Comparison of ENCODE assay signal across 20 mouse cellular contexts in the genomic region with DNA sequence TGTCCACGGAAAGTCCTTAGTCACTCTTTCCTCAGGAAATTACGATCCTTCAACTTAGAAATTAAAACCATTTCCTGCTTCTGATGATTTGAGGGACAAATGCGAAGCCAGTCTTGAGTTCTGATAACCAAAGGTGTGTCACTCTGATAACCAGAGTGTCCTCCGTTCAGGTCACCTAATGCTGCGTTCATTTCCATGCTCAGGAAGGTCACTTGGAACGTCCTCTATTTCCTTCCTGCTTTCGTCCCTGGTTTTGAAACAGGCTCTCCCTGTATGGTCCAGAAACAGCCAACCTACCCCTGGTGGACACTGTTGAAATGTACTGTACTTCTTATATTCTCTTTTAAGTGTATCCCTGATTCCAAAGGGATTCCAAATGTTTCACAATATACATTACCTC. TPM values are rescaled to one million over a fixed set of nuclear protein-coding genes. Genes with fewer than 3 reads are reported as not detected.
DNase-seq lines count a peak whose midpoint lies in the region; ATAC-seq and TF ChIP-seq lines count a peak whose summit lies in the region.
"Had no signal": no experiment of that assay in that cellular context is flagged by ENCODE, and none has a peak within 500 bp of the region (broad histone marks: within the 10 kb centered on the region; RNA-seq: fewer than 3 reads in every experiment).

No protein-coding gene starts in this region.

- no peak for ATAC-seq in forebrain, postnatal 0 days
- ATAC-seq in forebrain, embryonic 15.5 days (replicated peaks) = no peak
- no peak for ATAC-seq in hindbrain, postnatal 0 days
- ATAC-seq in hindbrain, embryonic 13.5 days (ENCODE audit: low FRiP score) = no peak
- ATAC-seq in lung, postnatal 0 days = no peak

- 90% methylated on average over 7 of the region's 7 CpGs for WGBS in forebrain, postnatal 0 days
- WGBS in forebrain, embryonic 15.5 days = 92% methylated on average over 7 of the region's 7 CpGs
- 82% methylated on average over 7 of the region's 7 CpGs for WGBS in hindbrain, postnatal 0 days
- WGBS in hindbrain, embryonic 13.5 days = 87% methylated on average over 7 of the region's 7 CpGs
- WGBS in lung, postnatal 0 days = 58% methylated on average over 7 of the region's 7 CpGs
- WGBS in lung, adult 2 months = 47% methylated on average over 7 of the region's 7 CpGs

- 0 out of 2 replicates have a peak, but pooled peaks cover 7% of the 10 kb centered on the region for H3K36me3 ChIP-seq in forebrain, postnatal 0 days (ENCODE audit: insufficient read depth)
- H3K36me3 ChIP-seq in forebrain, embryonic 15.5 days = peaks cover 7% of the 10 kb centered on the region; the same call in 1 of the 2 replicates
- 0 out of 2 replicates have a peak, but pooled peaks cover 6% of the 10 kb centered on the region for H3K36me3 ChIP-seq in hindbrain, postnatal 0 days (ENCODE audit: insufficient read depth, low read length)
- H3K36me3 ChIP-seq in hindbrain, embryonic 13.5 days = peaks cover 20% of the 10 kb centered on the region
- H3K36me3 ChIP-seq in lung, postnatal 0 days (ENCODE audit: insufficient read depth, low read length) = no peaks in the 10 kb centered on the region

- no peak for TF ChIP-seq EP300 in lung, postnatal 0 days (IDR thresholded peaks at IDR 0.05)

- H3K4me1 ChIP-seq in forebrain, postnatal 0 days (ENCODE audit: insufficient read depth) = 0 out of 2 replicates have a peak, but pooled peaks cover 6% of the 10 kb centered on the region
- H3K4me1 ChIP-seq in forebrain, embryonic 15.5 days = peaks cover 31% of the 10 kb centered on the region
- H3K4me1 ChIP-seq in hindbrain, postnatal 0 days (ENCODE audit: insufficient read depth, low read length) = peaks cover 13% of the 10 kb centered on the region; the same call in 1 of the 2 replicates
- H3K4me1 ChIP-seq in hindbrain, embryonic 13.5 days (replicated peaks) = peaks cover 18% of the 10 kb centered on the region
- H3K4me1 ChIP-seq in lung, postnatal 0 days (ENCODE audit: insufficient read depth, low read depth, low read length) = no peaks in the 10 kb centered on the region; the same call in 1 of the 2 replicates
- H3K4me1 ChIP-seq in lung, adult 2 months (ENCODE audit: control insufficient read depth, insufficient read depth, low read length) = peaks cover 4% of the 10 kb centered on the region; the same call in 1 of the 2 replicates

- no peak overlapping the region for H3K27ac ChIP-seq in forebrain, postnatal 0 days (ENCODE audit: low read depth, low read length)
- H3K27ac ChIP-seq in forebrain, embryonic 15.5 days (replicated peaks) = no peak overlapping the region
- no peak overlapping the region for H3K27ac ChIP-seq in hindbrain, postnatal 0 days
- no peak overlapping the region for H3K27ac ChIP-seq in hindbrain, embryonic 13.5 days
- no peak overlapping the region for H3K27ac ChIP-seq in lung, postnatal 0 days (ENCODE audit: low read length)
- H3K27ac ChIP-seq: forebrain, embryonic 10.5 days; hindbrain, embryonic 10.5 days; lung, embryonic 15.5 days; midbrain, embryonic 10.5 days; stomach, embryonic 15.5 days had no signal

- H3K4me3 ChIP-seq in forebrain, postnatal 0 days (ENCODE audit: low read depth, low read length) = no peak overlapping the region
- no peak overlapping the region for H3K4me3 ChIP-seq in forebrain, embryonic 15.5 days
- no peak overlapping the region for H3K4me3 ChIP-seq in hindbrain, postnatal 0 days (ENCODE audit: low read length)
- no peak overlapping the region for H3K4me3 ChIP-seq in hindbrain, embryonic 13.5 days
- H3K4me3 ChIP-seq in lung, postnatal 0 days (ENCODE audit: low read depth, low read length) = no peak overlapping the region
- H3K4me3 ChIP-seq in lung, adult 2 months (replicated peaks; ENCODE audit: extremely low read depth, low read depth, low read length) = no peak overlapping the region
- H3K4me3 ChIP-seq: forebrain, embryonic 10.5 days; heart, embryonic 12.5 days; hindbrain, embryonic 10.5 days; lung, embryonic 15.5 days; midbrain, embryonic 10.5 days; stomach, embryonic 15.5 days had no signal

- no peak overlapping the region for H3K4me2 ChIP-seq in forebrain, postnatal 0 days (ENCODE audit: low read depth)
- no peak overlapping the region for H3K4me2 ChIP-seq in forebrain, embryonic 15.5 days (replicated peaks)
- H3K4me2 ChIP-seq in hindbrain, postnatal 0 days (ENCODE audit: low read depth, low read length) = no peak overlapping the region
- no peak overlapping the region for H3K4me2 ChIP-seq in hindbrain, embryonic 13.5 days
- no peak overlapping the region for H3K4me2 ChIP-seq in lung, postnatal 0 days (replicated peaks; ENCODE audit: low read depth, low read length)
- H3K4me2 ChIP-seq: heart, embryonic 12.5 days; lung, embryonic 15.5 days; stomach, embryonic 15.5 days had no signal

- no peak overlapping the region for H3K9ac ChIP-seq in forebrain, postnatal 0 days
- H3K9ac ChIP-seq in forebrain, embryonic 15.5 days (replicated peaks) = no peak overlapping the region
- no peak overlapping the region for H3K9ac ChIP-seq in hindbrain, postnatal 0 days (replicated peaks; ENCODE audit: low read length)
- no peak overlapping the region for H3K9ac ChIP-seq in hindbrain, embryonic 13.5 days
- no peak overlapping the region for H3K9ac ChIP-seq in lung, postnatal 0 days (replicated peaks; ENCODE audit: low read depth)
- H3K9ac ChIP-seq: heart, embryonic 12.5 days; lung, embryonic 15.5 days; stomach, embryonic 15.5 days had no signal

- TF ChIP-seq CTCF in forebrain, postnatal 0 days (IDR thresholded peaks at IDR 0.05; ENCODE audit: low read depth) = peak; percentile 15; the same call in 1 of the 2 replicates
- peak; percentile 44 for TF ChIP-seq CTCF in hindbrain, postnatal 0 days (IDR thresholded peaks at IDR 0.05; ENCODE audit: low read depth)
- TF ChIP-seq CTCF in lung, postnatal 0 days (IDR thresholded peaks at IDR 0.05) = peak; percentile 51
- TF ChIP-seq CTCF in lung, adult 2 months (IDR thresholded peaks at IDR 0.05; ENCODE audit: insufficient read depth, low read length) = no peak

- no peaks in the 10 kb centered on the region for H3K9me3 ChIP-seq in forebrain, postnatal 0 days (ENCODE audit: low read length)
- H3K9me3 ChIP-seq in forebrain, embryonic 15.5 days = no peaks in the 10 kb centered on the region
- H3K9me3 ChIP-seq in hindbrain, postnatal 0 days (ENCODE audit: low read length) = no peaks in the 10 kb centered on the region
- no peaks in the 10 kb centered on the region for H3K9me3 ChIP-seq in hindbrain, embryonic 13.5 days
- H3K9me3 ChIP-seq in lung, postnatal 0 days (ENCODE audit: low read length) = no peaks in the 10 kb centered on the region
- H3K9me3 ChIP-seq: forebrain, embryonic 10.5 days; heart, embryonic 12.5 days; hindbrain, embryonic 10.5 days; lung, embryonic 15.5 days; midbrain, embryonic 10.5 days; stomach, embryonic 15.5 days had no signal

- no peak for DNase-seq in forebrain, postnatal 0 days
- DNase-seq in hindbrain, postnatal 0 days (ENCODE audit: low spot score) = no peak
- DNase-seq in lung, postnatal 0 days (ENCODE audit: low spot score) = no peak
- no peak for DNase-seq in lung, adult 2 months
- DNase-seq in frontal cortex, postnatal 36 days (ENCODE audit: low spot score in 2 of 2) = no peak
- DNase-seq: adrenal gland, postnatal 36 days; gastrocnemius, postnatal 36 days; kidney, adult 18-20 months; layer of hippocampus, postnatal 36 days; lung, postnatal 4 days; thymus, adult 18-20 months; thymus, postnatal 36 days had no signal

- no peaks in the 10 kb centered on the region for H3K27me3 ChIP-seq in forebrain, postnatal 0 days (ENCODE audit: insufficient read depth, low read length)
- H3K27me3 ChIP-seq in forebrain, embryonic 15.5 days = no peaks in the 10 kb centered on the region
- H3K27me3 ChIP-seq in hindbrain, postnatal 0 days (ENCODE audit: insufficient read depth, low read length) = no peaks in the 10 kb centered on the region
- H3K27me3 ChIP-seq in hindbrain, embryonic 13.5 days = no peaks in the 10 kb centered on the region
- no peaks in the 10 kb centered on the region for H3K27me3 ChIP-seq in lung, postnatal 0 days (replicated peaks; ENCODE audit: insufficient read depth, low read length)
- H3K27me3 ChIP-seq: heart, embryonic 12.5 days; lung, embryonic 15.5 days; stomach, embryonic 15.5 days had no signal

- no peak for TF ChIP-seq POLR2A in lung, adult 2 months (IDR thresholded peaks at IDR 0.05; ENCODE audit: borderline replicate concordance, extremely low read depth, low read depth, low read length)

RNA-seq across cellular contexts. Expression of gene Csrp2, which starts 16.1 kb away (rescaled TPM):
- total RNA-seq in forebrain, postnatal 0 days (2014; rRNA removed) = 147 and 199 TPM in 2 replicates
- polyA plus RNA-seq in forebrain, postnatal 0 days (2015; fragmentation: Nextera tagmentation; extraction: Ambion mirVana) = 128 and 164 TPM in 2 replicates
- polyA plus RNA-seq in forebrain, embryonic 15.5 days (2015; fragmentation: Nextera tagmentation; extraction: Ambion mirVana) = 195 and 203 TPM in 2 replicates
- total RNA-seq in hindbrain, postnatal 0 days (2014; rRNA removed) = 43.2 and 76.3 TPM in 2 replicates
- 81.1 and 99.6 TPM in 2 replicates for polyA plus RNA-seq in hindbrain, postnatal 0 days (2015; fragmentation: Nextera tagmentation; extraction: Ambion mirVana)
- 154 and 156 TPM in 2 replicates for polyA plus RNA-seq in hindbrain, embryonic 13.5 days (2015; fragmentation: Nextera tagmentation; extraction: Ambion mirVana)
- 124 and 131 TPM in 2 replicates for polyA plus RNA-seq in lung, postnatal 0 days (2015; fragmentation: Nextera tagmentation; extraction: Ambion mirVana)
- 38.3 and 45.0 TPM in 2 replicates for polyA plus RNA-seq in lung, adult 2 months (2012; rRNA removed)
